Mouse (Mus musculus) megakaryocyte, embryonic 14.5 days (primary cell): ENCODE data around the gene Gna13. TPM values are rescaled to one million over a fixed set of nuclear protein-coding genes. Genes with fewer than 3 reads are reported as not detected.

Experiments used
- H3K27me3 ChIP-seq: replicated peaks from 2 replicates; pipeline ENCODE3; 2012; ENCODE audit warnings: inconsistent platforms
- H3K36me3 ChIP-seq: replicated peaks from 2 replicates; pipeline ENCODE3; 2012; ENCODE audit warnings: low read length, inconsistent platforms, mixed read lengths
- H3K4me1 ChIP-seq: 2 replicates; pipeline ENCODE4 v1.6.1; 2012; ENCODE audit warnings: inconsistent platforms
- H3K4me3 ChIP-seq: replicated peaks from 2 replicates; pipeline ENCODE3; 2012; ENCODE audit warnings: moderate library complexity, mild to moderate bottlenecking, inconsistent platforms
- H3K9me3 ChIP-seq: 2 replicates; pipeline ENCODE4 v1.6.1; 2012; ENCODE audit warnings: inconsistent platforms
- FLI1 ChIP-seq: IDR thresholded peaks from 2 replicates; pipeline ENCODE4 v1.6.1; 2012; ENCODE audit warnings: low read length, inconsistent platforms, mixed read lengths
- GATA1 ChIP-seq: IDR thresholded peaks from 3 replicates; pipeline ENCODE4 v1.6.1; 2012; ENCODE audit warnings: mixed read lengths, low read length, inconsistent platforms, borderline replicate concordance
- polyA plus RNA-seq: library from polyadenylated mRNA; stranded (reverse); fragments of >175 nt; gene quantifications from 2 replicates; pipeline ENCODE4 v1.2.3, GENCODE M21; 2012; ENCODE audit warnings: low replicate concordance; ENCODE audit not compliant: insufficient read depth

The Gna13 gene
- polyA plus RNA-seq, 1 experiment, result 60.8 TPM

- Histone ChIP-seq H3K36me3 (peaks cover 62% of the 10 kb centered on the region), H3K9me3 (no peaks in the 10 kb centered on the region), H3K4me1 (peaks cover 89% of the 10 kb centered on the region), H3K27me3 (no peaks in the 10 kb centered on the region), H3K4me3 (no peak overlapping the region)
- TF ChIP-seq GATA1, result no peak
- no peak for TF ChIP-seq FLI1
Measured at GRCm38 (mm10) chr11:109436889-109437288, 74.3 kb downstream of the Gna13 start.

GRCm38 (mm10) chr11:109439209-109439608 is 76.6 kb downstream of the Gna13 start:
- Histone ChIP-seq H3K4me1 (peaks cover 91% of the 10 kb centered on the region), H3K9me3 (no peaks in the 10 kb centered on the region), H3K27me3 (no peaks in the 10 kb centered on the region), H3K36me3 (peaks cover 43% of the 10 kb centered on the region), H3K4me3 (peak overlapping the region; percentile 42)
- TF ChIP-seq GATA1, result no peak
- TF ChIP-seq FLI1, result no peak

GRCm38 (mm10) chr11:109439829-109440340 is 77.3 kb downstream of the Gna13 start:
- peak overlapping the region; percentile 92 for H3K4me3 ChIP-seq
- H3K9me3 ChIP-seq, result no peaks in the 10 kb centered on the region
- no peaks in the 10 kb centered on the region for H3K27me3 ChIP-seq
- TF ChIP-seq GATA1 (no peak), FLI1 (no peak)
- peaks cover 38% of the 10 kb centered on the region for H3K36me3 ChIP-seq
- H3K4me1 ChIP-seq, result peaks cover 92% of the 10 kb centered on the region

GRCm38 (mm10) chr11:109440641-109441040 is 78.0 kb downstream of the Gna13 start:
- H3K27me3 ChIP-seq, result no peaks in the 10 kb centered on the region
- H3K4me1 ChIP-seq, result peaks cover 92% of the 10 kb centered on the region
- peaks cover 31% of the 10 kb centered on the region for H3K36me3 ChIP-seq
- no peaks in the 10 kb centered on the region for H3K9me3 ChIP-seq
- peak overlapping the region; percentile 92 for H3K4me3 ChIP-seq
- no peak for TF ChIP-seq GATA1
- no peak for TF ChIP-seq FLI1

- no peak for TF ChIP-seq GATA1
- Histone ChIP-seq H3K9me3 (no peaks in the 10 kb centered on the region), H3K4me1 (peaks cover 90% of the 10 kb centered on the region), H3K27me3 (no peaks in the 10 kb centered on the region), H3K36me3 (peaks cover 26% of the 10 kb centered on the region), H3K4me3 (no peak overlapping the region)
Measured at GRCm38 (mm10) chr11:109441119-109441518, 78.5 kb downstream of the Gna13 start.

GRCm38 (mm10) chr11:109442166-109442730 is 79.6 kb downstream of the Gna13 start:
- H3K4me1 ChIP-seq, result peaks cover 79% of the 10 kb centered on the region
- no peaks in the 10 kb centered on the region for H3K9me3 ChIP-seq
- H3K4me3 ChIP-seq, result peak overlapping the region; percentile 46
- H3K27me3 ChIP-seq, result no peaks in the 10 kb centered on the region
- no peak for TF ChIP-seq FLI1
- TF ChIP-seq GATA1, result no peak
- H3K36me3 ChIP-seq, result peaks cover 21% of the 10 kb centered on the region

- H3K4me1 ChIP-seq, result peaks cover 67% of the 10 kb centered on the region
Measured at GRCm38 (mm10) chr11:109443468-109444263, 81.0 kb downstream of the Gna13 start.

GRCm38 (mm10) chr11:109444600-109444999 is 82.0 kb downstream of the Gna13 start:
- H3K4me1 ChIP-seq, result peaks cover 61% of the 10 kb centered on the region
- peaks cover 30% of the 10 kb centered on the region for H3K36me3 ChIP-seq
- no peaks in the 10 kb centered on the region for H3K27me3 ChIP-seq
- no peak overlapping the region for H3K4me3 ChIP-seq
- TF ChIP-seq FLI1, result no peak
- no peak for TF ChIP-seq GATA1
- no peaks in the 10 kb centered on the region for H3K9me3 ChIP-seq

More at GRCm38 (mm10) chr11:109443468-109444263, 81.0 kb downstream of the Gna13 start:
- no peaks in the 10 kb centered on the region for H3K27me3 ChIP-seq
- H3K36me3 ChIP-seq, result peaks cover 20% of the 10 kb centered on the region
- no peaks in the 10 kb centered on the region for H3K9me3 ChIP-seq
- TF ChIP-seq GATA1 (no peak), FLI1 (no peak)
- H3K4me3 ChIP-seq, result no peak overlapping the region

- Histone ChIP-seq H3K36me3 (peaks cover 37% of the 10 kb centered on the region), H3K27me3 (no peaks in the 10 kb centered on the region), H3K4me1 (peaks cover 51% of the 10 kb centered on the region), H3K4me3 (no peak overlapping the region), H3K9me3 (no peaks in the 10 kb centered on the region)
- TF ChIP-seq FLI1 (no peak), GATA1 (no peak)
Measured at GRCm38 (mm10) chr11:109445438-109446035, 82.9 kb downstream of the Gna13 start.

Other genes with a start within 250 kb of the Gna13 start
- gene E030025P04Rik, start 218.5 kb upstream of the Gna13 start, polyA plus RNA-seq, result not detected in 2 replicates
- gene Rgs9, start 64.7 kb upstream of the Gna13 start, polyA plus RNA-seq, result 1.7 and 3.2 TPM in 2 replicates
- gene 9930022D16Rik, start 51.1 kb downstream of the Gna13 start, polyA plus RNA-seq, result not detected in 2 replicates
- 2.9 and 3.9 TPM in 2 replicates for gene Amz2, start 63.1 kb downstream of the Gna13 start, polyA plus RNA-seq
- 0.88 TPM in 1 of 2 replicates, not detected in the other for gene Arsg, start 110.5 kb downstream of the Gna13 start, polyA plus RNA-seq
- gene Slc16a6, start 110.8 kb downstream of the Gna13 start, polyA plus RNA-seq, result 23.4 and 34.7 TPM in 2 replicates
- gene Wipi1, start 249.1 kb downstream of the Gna13 start, polyA plus RNA-seq, result 21.3 and 44.1 TPM in 2 replicates